Mouse (Mus musculus): ENCODE data around the gene Slc19a2. TPM values are rescaled to one million over a fixed set of nuclear protein-coding genes. Genes with fewer than 3 reads are reported as not detected.

Gene Slc19a2
- polyA plus RNA-seq, 1 experiment: 8.2 TPM

- no peak overlapping the region for H3K4me3 ChIP-seq (ENCODE audit: control insufficient read depth, insufficient read depth, low read length)
- TF ChIP-seq POLR2A (IDR thresholded peaks at IDR 0.05; ENCODE audit: control insufficient read depth, extremely low read depth, insufficient read depth, low read length, poor library complexity) (no peak), CTCF (IDR thresholded peaks at IDR 0.05; ENCODE audit: borderline replicate concordance, control insufficient read depth, extremely low read depth, insufficient read depth, low read length, poor library complexity) (no peak)
- H3K4me1 ChIP-seq (replicated peaks; ENCODE audit: control insufficient read depth, insufficient read depth, low read length): no peaks in the 10 kb centered on the region
- 95% methylated on average over 1 of the region's 1 CpGs for WGBS
- DNase-seq: no peak
- H3K27me3 ChIP-seq (ENCODE audit: control insufficient read depth, insufficient read depth, low read length): no peaks in the 10 kb centered on the region
- H3K27ac ChIP-seq (ENCODE audit: control insufficient read depth, insufficient read depth, low read length): no peak overlapping the region
- H3K36me3 ChIP-seq (ENCODE audit: control insufficient read depth, insufficient read depth, low read length): no peaks in the 10 kb centered on the region
These were observed 15.4 kb upstream of the Slc19a2 start for GRCm38 (mm10) chr1:164233447-164233846.

- WGBS: 93% methylated on average over 7 of the region's 7 CpGs
- H3K27me3 ChIP-seq (ENCODE audit: control insufficient read depth, insufficient read depth, low read length): no peaks in the 10 kb centered on the region
- no peaks in the 10 kb centered on the region for H3K36me3 ChIP-seq (ENCODE audit: control insufficient read depth, insufficient read depth, low read length)
- TF ChIP-seq CTCF (IDR thresholded peaks at IDR 0.05; ENCODE audit: borderline replicate concordance, control insufficient read depth, extremely low read depth, insufficient read depth, low read length, poor library complexity) (no peak), POLR2A (IDR thresholded peaks at IDR 0.05; ENCODE audit: control insufficient read depth, extremely low read depth, insufficient read depth, low read length, poor library complexity) (no peak)
- H3K4me1 ChIP-seq (replicated peaks; ENCODE audit: control insufficient read depth, insufficient read depth, low read length): no peaks in the 10 kb centered on the region
- DNase-seq: no peak
- H3K4me3 ChIP-seq (ENCODE audit: control insufficient read depth, insufficient read depth, low read length): no peak overlapping the region
- no peak overlapping the region for H3K27ac ChIP-seq (ENCODE audit: control insufficient read depth, insufficient read depth, low read length)
These were observed 13.8 kb upstream of the Slc19a2 start for GRCm38 (mm10) chr1:164235078-164235477.

- WGBS: 87% methylated on average over 7 of the region's 7 CpGs
- Histone ChIP-seq H3K4me1 (replicated peaks; ENCODE audit: control insufficient read depth, insufficient read depth, low read length) (no peaks in the 10 kb centered on the region), H3K4me3 (ENCODE audit: control insufficient read depth, insufficient read depth, low read length) (no peak overlapping the region), H3K36me3 (ENCODE audit: control insufficient read depth, insufficient read depth, low read length) (no peaks in the 10 kb centered on the region), H3K27ac (ENCODE audit: control insufficient read depth, insufficient read depth, low read length) (no peak overlapping the region), H3K27me3 (ENCODE audit: control insufficient read depth, insufficient read depth, low read length) (no peaks in the 10 kb centered on the region)
- DNase-seq: no peak
- TF ChIP-seq CTCF (IDR thresholded peaks at IDR 0.05; ENCODE audit: borderline replicate concordance, control insufficient read depth, extremely low read depth, insufficient read depth, low read length, poor library complexity) (no peak), POLR2A (IDR thresholded peaks at IDR 0.05; ENCODE audit: control insufficient read depth, extremely low read depth, insufficient read depth, low read length, poor library complexity) (no peak)
These were observed 12.8 kb upstream of the Slc19a2 start for GRCm38 (mm10) chr1:164236078-164236477.

GRCm38 (mm10) chr1:164241494-164241893, 7.4 kb upstream of the Slc19a2 start:
- no peaks in the 10 kb centered on the region for H3K4me1 ChIP-seq (replicated peaks; ENCODE audit: control insufficient read depth, insufficient read depth, low read length)
- TF ChIP-seq CTCF (IDR thresholded peaks at IDR 0.05; ENCODE audit: borderline replicate concordance, control insufficient read depth, extremely low read depth, insufficient read depth, low read length, poor library complexity) (no peak), POLR2A (IDR thresholded peaks at IDR 0.05; ENCODE audit: control insufficient read depth, extremely low read depth, insufficient read depth, low read length, poor library complexity) (no peak)
- no peak overlapping the region for H3K4me3 ChIP-seq (ENCODE audit: control insufficient read depth, insufficient read depth, low read length)
- no peak overlapping the region for H3K27ac ChIP-seq (ENCODE audit: control insufficient read depth, insufficient read depth, low read length)
- H3K36me3 ChIP-seq (ENCODE audit: control insufficient read depth, insufficient read depth, low read length): no peaks in the 10 kb centered on the region
- H3K27me3 ChIP-seq (ENCODE audit: control insufficient read depth, insufficient read depth, low read length): no peaks in the 10 kb centered on the region
- DNase-seq: no peak
- WGBS: 89% methylated on average over 2 of the region's 2 CpGs

GRCm38 (mm10) chr1:164242809-164243208, 6.0 kb upstream of the Slc19a2 start:
- H3K27me3 ChIP-seq (ENCODE audit: control insufficient read depth, insufficient read depth, low read length): no peaks in the 10 kb centered on the region
- no peak overlapping the region for H3K27ac ChIP-seq (ENCODE audit: control insufficient read depth, insufficient read depth, low read length)
- no peak for DNase-seq
- no peaks in the 10 kb centered on the region for H3K36me3 ChIP-seq (ENCODE audit: control insufficient read depth, insufficient read depth, low read length)
- peaks cover 5% of the 10 kb centered on the region for H3K4me1 ChIP-seq (replicated peaks; ENCODE audit: control insufficient read depth, insufficient read depth, low read length)
- 93% methylated on average over 8 of the region's 8 CpGs for WGBS
- TF ChIP-seq CTCF (IDR thresholded peaks at IDR 0.05; ENCODE audit: borderline replicate concordance, control insufficient read depth, extremely low read depth, insufficient read depth, low read length, poor library complexity) (no peak), POLR2A (IDR thresholded peaks at IDR 0.05; ENCODE audit: control insufficient read depth, extremely low read depth, insufficient read depth, low read length, poor library complexity) (no peak)
- no peak overlapping the region for H3K4me3 ChIP-seq (ENCODE audit: control insufficient read depth, insufficient read depth, low read length)

- TF ChIP-seq POLR2A (IDR thresholded peaks at IDR 0.05; ENCODE audit: control insufficient read depth, extremely low read depth, insufficient read depth, low read length, poor library complexity) (no peak), CTCF (IDR thresholded peaks at IDR 0.05; ENCODE audit: borderline replicate concordance, control insufficient read depth, extremely low read depth, insufficient read depth, low read length, poor library complexity) (no peak)
- Histone ChIP-seq H3K36me3 (ENCODE audit: control insufficient read depth, insufficient read depth, low read length) (no peaks in the 10 kb centered on the region), H3K27ac (ENCODE audit: control insufficient read depth, insufficient read depth, low read length) (no peak overlapping the region)
These were observed 1.4 kb upstream of the Slc19a2 start for GRCm38 (mm10) chr1:164247442-164247841.

GRCm38 (mm10) chr1:164247971-164248370, 875 bp upstream of the Slc19a2 start:
- peaks cover 12% of the 10 kb centered on the region for H3K4me1 ChIP-seq (replicated peaks; ENCODE audit: control insufficient read depth, insufficient read depth, low read length)
- no peaks in the 10 kb centered on the region; the same call in 1 of the 2 replicates for H3K27me3 ChIP-seq (ENCODE audit: control insufficient read depth, insufficient read depth, low read length)
- DNase-seq: no peak
- WGBS: 19% methylated on average over 10 of the region's 10 CpGs
- TF ChIP-seq POLR2A (IDR thresholded peaks at IDR 0.05; ENCODE audit: control insufficient read depth, extremely low read depth, insufficient read depth, low read length, poor library complexity) (no peak), CTCF (IDR thresholded peaks at IDR 0.05; ENCODE audit: borderline replicate concordance, control insufficient read depth, extremely low read depth, insufficient read depth, low read length, poor library complexity) (no peak)
- no peak overlapping the region for H3K4me3 ChIP-seq (ENCODE audit: control insufficient read depth, insufficient read depth, low read length)
- H3K36me3 ChIP-seq (ENCODE audit: control insufficient read depth, insufficient read depth, low read length): no peaks in the 10 kb centered on the region
- H3K27ac ChIP-seq (ENCODE audit: control insufficient read depth, insufficient read depth, low read length): no peak overlapping the region

More at GRCm38 (mm10) chr1:164247442-164247841, 1.4 kb upstream of the Slc19a2 start:
- DNase-seq: no peak
- Histone ChIP-seq H3K4me1 (replicated peaks; ENCODE audit: control insufficient read depth, insufficient read depth, low read length) (peaks cover 12% of the 10 kb centered on the region), H3K27me3 (ENCODE audit: control insufficient read depth, insufficient read depth, low read length) (no peaks in the 10 kb centered on the region; the same call in 1 of the 2 replicates), H3K4me3 (ENCODE audit: control insufficient read depth, insufficient read depth, low read length) (no peak overlapping the region)
- WGBS: 85% methylated on average over 8 of the region's 8 CpGs

Measured in thymus, adult 2 months (tissue).